Mouse (Mus musculus) cerebellum, adult (tissue): ENCODE data around the gene Stard3nl.
A peak's percentile ranks its signal among the peaks of the same experiment; 100 is the strongest.

Source experiments
- ATAC-seq: cut with Nextera tagmentation; 2 replicates; pipeline ENCODE4 v1.9.2; 2017; ENCODE audit warnings: mild to moderate bottlenecking, moderate library complexity, mixed read lengths; ENCODE audit not compliant: insufficient number of reproducible peaks, low FRiP score, low TSS enrichment

The Stard3nl gene

GRCm38 (mm10) chr13:19395688-19396354 is at the start of gene Stard3nl:
Gene Stard3nl, minus strand, starts transcription at chr13:19395795.
- peak; percentile 97 for ATAC-seq

GRCm38 (mm10) chr13:19438040-19438439 is 42.4 kb upstream of the Stard3nl start:
- ATAC-seq = peak; percentile 76

GRCm38 (mm10) chr13:19429812-19430370 is 34.3 kb upstream of the Stard3nl start:
- ATAC-seq = no peak

GRCm38 (mm10) chr13:19428076-19428475 is 32.5 kb upstream of the Stard3nl start:
- ATAC-seq = no peak

- ATAC-seq = no peak
Measured at GRCm38 (mm10) chr13:19424563-19424962, 29.0 kb upstream of the Stard3nl start.

DNA sequence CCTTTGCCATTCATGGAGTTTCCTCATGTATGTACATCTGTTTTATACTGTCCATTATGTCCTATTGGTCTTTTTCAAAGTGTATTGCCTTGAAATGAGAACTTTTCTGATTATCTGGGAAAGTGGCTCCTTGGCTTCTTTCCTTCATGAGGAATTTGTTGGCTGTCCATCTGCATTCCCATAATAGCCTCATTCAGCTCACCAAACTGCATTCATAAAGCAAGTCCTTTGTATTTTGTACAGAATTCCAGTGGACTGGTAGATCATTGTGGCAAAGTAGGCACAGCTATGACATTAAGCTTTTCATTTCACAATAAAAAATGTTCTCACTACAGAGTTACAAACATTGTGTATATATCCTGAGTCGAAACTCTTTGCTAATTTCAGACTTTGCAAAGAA is 26.9 kb upstream of the Stard3nl start:
- no peak for ATAC-seq

DNA sequence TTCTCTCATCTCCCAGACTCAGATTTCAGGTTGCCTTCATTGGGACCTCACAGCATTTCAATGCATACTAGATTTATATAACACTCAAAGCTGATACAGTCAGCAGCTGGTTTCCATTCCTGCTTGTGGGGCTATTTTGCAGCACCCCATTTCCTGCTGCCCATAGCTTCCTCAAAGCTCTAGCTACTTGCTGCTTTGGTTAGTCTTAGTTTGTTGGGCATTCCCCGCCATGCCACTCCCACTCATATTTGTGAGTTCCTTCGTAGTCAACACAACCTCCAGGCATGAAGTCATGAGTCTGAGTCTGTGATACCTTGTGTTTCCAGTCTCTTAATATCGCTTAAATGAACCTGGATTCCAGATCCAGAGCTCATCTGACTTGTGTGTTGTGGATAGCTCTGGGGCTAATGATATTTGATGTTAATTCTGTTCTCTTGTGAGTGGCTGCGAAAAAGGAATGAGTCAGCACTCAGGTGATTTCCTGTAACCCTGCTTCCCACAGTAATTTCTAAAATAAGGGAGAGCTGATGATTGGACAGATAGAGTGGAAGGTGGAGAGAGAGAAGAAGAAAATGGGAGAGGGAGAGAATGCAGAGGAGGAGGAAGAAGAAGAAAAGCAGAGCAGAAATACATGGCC is 22.4 kb upstream of the Stard3nl start:
- no peak for ATAC-seq

- ATAC-seq = no peak
Measured at GRCm38 (mm10) chr13:19415894-19416531, 20.4 kb upstream of the Stard3nl start.

GRCm38 (mm10) chr13:19415337-19415736 is 19.7 kb upstream of the Stard3nl start:
- no peak for ATAC-seq

GRCm38 (mm10) chr13:19412334-19412939 is 16.8 kb upstream of the Stard3nl start:
- ATAC-seq = no peak

DNA sequence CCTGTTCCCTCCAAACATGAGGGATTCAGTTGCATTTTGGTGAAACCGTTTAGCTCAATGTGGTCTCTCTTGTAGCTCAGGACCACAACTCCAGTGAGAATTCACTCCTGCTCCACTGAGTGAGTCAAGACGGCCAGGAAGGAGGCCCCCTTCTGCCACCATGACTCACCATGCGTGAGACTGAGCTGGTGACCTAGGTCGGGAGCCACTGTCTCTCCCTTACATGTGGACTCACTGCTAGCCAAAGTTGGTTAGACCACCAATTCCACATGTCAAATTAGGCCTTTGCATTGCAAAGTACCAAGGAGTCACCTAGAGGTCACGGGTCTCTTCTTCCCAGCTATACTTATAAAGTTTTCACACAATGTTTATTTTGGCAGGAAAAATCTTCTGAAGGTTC is 16.3 kb upstream of the Stard3nl start:
- ATAC-seq = no peak

- ATAC-seq = no peak
Measured at GRCm38 (mm10) chr13:19410694-19411093, 15.1 kb upstream of the Stard3nl start.

DNA sequence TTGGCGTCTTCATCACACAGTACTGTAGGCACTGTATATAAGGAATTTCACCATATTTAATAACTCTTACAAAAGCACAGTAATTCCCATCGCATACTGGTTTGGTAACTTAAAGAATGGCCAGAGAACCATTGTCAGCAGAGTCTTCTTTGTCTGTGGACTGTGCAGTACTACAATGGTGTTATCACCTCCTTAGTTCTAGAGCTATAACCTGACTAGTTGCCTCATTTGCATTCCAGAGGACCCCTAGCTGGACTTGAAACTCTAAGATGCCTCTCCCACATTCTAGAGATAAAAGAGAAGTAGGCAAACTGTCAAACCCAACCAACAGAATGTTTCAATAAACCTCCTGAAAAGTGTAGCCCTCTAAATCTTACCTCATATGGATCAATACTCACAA is 12.4 kb upstream of the Stard3nl start:
- ATAC-seq = no peak

DNA sequence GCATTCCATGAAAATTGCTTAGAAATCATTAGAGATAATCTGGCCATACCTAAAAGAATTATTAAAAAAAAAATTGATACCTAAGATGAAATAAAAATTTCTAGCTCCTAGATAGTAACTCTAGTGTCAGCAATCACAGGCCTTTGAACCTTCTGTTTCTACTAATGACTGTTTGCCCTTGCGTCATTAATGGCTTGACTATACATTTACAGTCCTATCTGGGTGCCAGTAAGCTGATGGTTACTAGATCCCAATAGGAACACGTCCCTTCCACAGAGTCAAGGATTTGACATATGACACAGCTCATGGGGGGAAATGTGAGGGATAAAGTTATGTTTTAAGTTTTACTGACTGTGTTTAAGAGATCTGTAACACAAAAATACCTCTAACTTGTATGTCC is 9.0 kb upstream of the Stard3nl start:
- ATAC-seq = no peak

DNA sequence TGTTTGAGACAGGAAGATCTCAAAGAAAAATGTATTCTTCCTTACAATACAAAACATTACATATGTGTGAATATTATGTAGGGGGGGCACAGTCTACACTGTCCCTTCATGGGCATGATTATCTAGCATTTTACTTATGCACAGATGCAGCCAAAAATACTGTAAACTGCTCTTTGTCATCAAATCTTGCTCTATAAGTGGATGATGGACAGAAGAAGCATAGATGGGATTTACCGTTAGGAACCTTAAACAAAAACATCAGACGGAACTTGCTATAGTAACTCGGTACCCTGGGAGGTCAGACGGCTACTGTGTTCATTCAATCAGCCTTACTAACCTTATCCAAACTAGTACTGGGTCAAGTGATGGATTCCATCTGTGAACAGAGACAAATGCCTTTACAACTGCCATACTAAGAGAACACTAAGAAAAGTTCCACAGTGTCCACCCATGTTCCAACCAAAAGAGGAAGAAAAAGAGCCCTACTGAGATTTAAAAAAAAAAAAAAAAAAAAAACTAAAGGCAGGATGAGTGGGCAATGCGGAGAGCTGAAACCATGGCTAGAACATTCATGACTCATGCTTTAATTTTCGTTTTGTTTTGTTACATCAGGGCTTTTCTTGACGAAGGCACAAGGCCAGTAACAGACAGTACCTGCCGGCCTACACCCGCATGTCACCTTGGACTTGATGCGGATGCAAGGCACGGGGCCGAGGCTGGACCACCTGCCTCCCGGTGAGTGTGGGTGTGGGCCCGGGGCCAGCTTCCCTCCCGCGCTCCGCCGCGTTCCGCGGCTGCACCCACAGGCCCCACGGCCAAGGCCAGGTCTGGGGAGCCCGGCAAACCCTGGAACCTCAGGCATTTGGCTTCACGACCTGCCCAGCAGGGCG is 552 bp downstream of the Stard3nl start:
- no peak; the same call in 1 of the 2 replicates for ATAC-seq

DNA sequence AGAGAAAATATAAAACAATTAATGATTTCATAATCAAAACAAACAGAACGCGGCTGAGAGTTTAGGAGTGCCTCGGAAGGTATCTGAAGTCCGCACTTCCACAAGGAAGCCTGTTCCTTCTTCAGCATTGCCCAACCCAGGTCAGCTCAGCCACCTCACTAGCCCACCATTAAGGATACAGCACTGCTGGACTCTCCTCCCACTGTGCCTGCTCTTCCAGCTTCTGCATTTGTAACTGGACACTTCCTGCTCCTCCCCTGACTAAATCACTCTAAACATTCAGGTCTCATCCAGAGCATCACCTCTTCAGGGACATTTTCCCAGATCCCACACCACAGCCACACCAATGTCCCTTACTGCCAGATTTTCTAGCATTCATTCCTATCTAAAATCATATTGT is 1.4 kb downstream of the Stard3nl start:
- no peak for ATAC-seq

DNA sequence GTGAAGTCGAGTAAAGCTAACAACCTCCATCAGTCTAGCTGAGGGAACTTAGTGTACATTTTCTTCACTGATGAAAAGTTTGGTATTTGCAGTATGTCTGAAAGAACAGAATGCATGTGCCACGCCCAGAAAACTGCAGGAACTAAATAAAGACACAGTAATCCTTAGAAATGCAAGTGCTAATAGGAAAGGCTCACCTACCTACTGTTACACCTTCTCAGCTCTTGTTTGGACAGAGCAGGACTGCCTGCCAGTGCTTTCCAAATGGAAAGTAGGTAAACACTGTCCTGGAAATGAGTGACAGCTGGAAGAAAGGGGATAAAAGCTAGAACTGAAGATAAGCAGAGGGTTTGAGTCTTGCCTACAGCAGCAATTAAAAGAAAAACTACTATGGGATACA is 1.9 kb downstream of the Stard3nl start:
- ATAC-seq = no peak

DNA sequence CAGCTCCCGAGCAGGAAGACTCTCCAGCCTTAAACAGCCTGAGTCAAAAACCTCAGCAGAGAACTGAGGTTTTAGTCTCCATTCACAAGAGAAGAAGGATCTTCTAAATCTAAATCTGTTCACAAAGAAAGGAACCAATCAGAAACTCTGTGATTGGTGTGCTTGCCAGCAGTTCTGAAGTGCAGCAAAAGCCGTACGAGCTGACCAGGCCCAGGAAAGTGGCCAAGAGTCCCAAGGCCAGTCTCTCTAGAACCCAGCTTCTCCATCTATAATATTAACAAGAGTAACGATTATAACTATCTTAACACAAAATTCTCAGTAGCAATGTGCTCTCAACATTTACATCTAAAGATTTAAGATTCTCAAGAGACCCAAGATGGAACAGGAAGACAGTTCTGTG is 4.0 kb downstream of the Stard3nl start:
- ATAC-seq = no peak

DNA sequence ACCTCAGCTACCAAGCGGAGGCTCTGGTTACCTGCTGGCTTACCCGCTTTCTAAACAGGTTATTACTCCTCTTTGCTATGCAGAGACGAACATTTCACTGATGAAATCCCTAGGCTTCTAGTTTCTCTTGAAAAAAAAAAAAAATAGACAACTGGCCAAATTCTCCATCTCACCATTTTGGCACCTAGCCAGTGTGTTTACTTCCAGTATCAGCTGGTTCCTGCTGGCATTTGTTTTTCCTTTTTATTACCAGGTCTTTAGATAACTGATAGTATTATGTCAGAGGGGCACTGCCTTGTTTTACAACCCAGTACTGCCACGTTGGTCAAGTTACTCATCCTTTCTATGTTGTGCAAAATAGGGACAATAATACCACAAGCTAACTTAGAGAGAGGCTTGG is 5.3 kb downstream of the Stard3nl start:
- ATAC-seq = no peak

DNA sequence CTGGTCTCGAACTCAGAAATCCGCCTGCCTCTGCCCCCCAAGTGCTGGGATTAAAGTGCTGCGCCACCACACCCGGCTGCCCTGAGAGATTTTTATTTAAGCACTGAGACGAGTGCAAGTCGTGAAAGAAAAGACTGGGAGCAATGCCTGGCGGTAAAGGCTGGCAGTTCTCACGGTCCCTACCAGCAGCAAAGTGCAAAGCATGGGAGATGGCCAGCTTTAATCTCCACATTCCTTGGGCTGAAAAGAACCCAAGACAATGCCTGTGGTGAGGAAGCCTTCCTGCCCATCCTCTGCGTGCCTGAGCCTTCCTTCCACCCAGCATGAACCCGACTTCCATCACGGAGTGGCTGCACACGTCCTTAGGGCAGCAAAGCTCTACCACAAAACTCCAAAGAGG is 5.7 kb downstream of the Stard3nl start:
- peak; percentile 39; the same call in 1 of the 2 replicates for ATAC-seq
